In the genomic region with DNA sequence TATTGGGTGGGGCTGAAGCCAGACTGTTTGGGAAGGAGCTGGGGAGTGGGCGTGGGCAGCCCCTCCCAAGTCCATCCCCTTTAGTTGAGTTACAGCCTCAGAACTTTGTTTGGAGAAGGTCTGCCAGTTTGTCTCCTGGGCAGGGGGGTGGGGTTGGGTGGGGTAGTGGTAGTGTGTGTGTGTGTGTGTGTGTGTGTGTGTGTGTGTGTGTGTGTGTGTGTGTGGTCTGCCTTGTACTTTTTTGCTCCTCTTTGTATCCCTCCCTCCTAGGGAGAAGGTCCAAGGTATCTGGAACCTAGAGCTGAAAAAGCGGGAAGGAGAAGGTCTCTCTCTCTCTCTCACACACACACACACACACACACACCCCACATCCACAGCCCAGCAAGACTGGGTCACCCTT, we compare ENCODE assay signal across 9 mouse cellular contexts. TPM values are rescaled to one million over a fixed set of nuclear protein-coding genes. Genes with fewer than 3 reads are reported as not detected.
DNase-seq lines count a peak whose midpoint lies in the region; ATAC-seq and TF ChIP-seq lines count a peak whose summit lies in the region.
"Had no signal": no experiment of that assay in that cellular context is flagged by ENCODE, and none has a peak within 500 bp of the region (broad histone marks: within the 10 kb centered on the region; RNA-seq: fewer than 3 reads in every experiment).

TSS of gene Best2 (minus strand) at position 101 of the 400 bp plus-strand sequence.

- no peak for TF ChIP-seq CTCF in midbrain, postnatal 0 days (IDR thresholded peaks at IDR 0.05)

- H3K36me3 ChIP-seq in kidney, embryonic 16.5 days (ENCODE audit: insufficient read depth, low read length), result peaks cover 17% of the 10 kb centered on the region
- peaks cover 21% of the 10 kb centered on the region for H3K36me3 ChIP-seq in embryonic facial prominence, embryonic 12.5 days
- peaks cover 20% of the 10 kb centered on the region for H3K36me3 ChIP-seq in intestine, embryonic 14.5 days (ENCODE audit: control insufficient read depth, insufficient read depth, low read length)
- H3K36me3 ChIP-seq in midbrain, postnatal 0 days (ENCODE audit: insufficient read depth, low read length), result peaks cover 16% of the 10 kb centered on the region

- peak within 1 kb of the TSS; percentile 40; the same call in 1 of the 2 replicates for H3K9ac ChIP-seq in kidney, embryonic 16.5 days (replicated peaks; ENCODE audit: low read length)
- H3K9ac ChIP-seq in embryonic facial prominence, embryonic 12.5 days, result no peak within 1 kb of the TSS
- H3K9ac ChIP-seq in intestine, embryonic 14.5 days (ENCODE audit: low read length), result no peak within 1 kb of the TSS
- peak within 1 kb of the TSS; percentile 64 for H3K9ac ChIP-seq in midbrain, postnatal 0 days (replicated peaks; ENCODE audit: low read length, poor library complexity, severe bottlenecking)

- H3K4me2 ChIP-seq in kidney, embryonic 16.5 days (replicated peaks; ENCODE audit: low read depth, low read length), result peak within 1 kb of the TSS; percentile 59
- peak within 1 kb of the TSS; percentile 47 for H3K4me2 ChIP-seq in embryonic facial prominence, embryonic 12.5 days (replicated peaks)
- peak within 1 kb of the TSS; percentile 46 for H3K4me2 ChIP-seq in intestine, embryonic 14.5 days (ENCODE audit: low read length)
- H3K4me2 ChIP-seq in midbrain, postnatal 0 days (ENCODE audit: low read depth, low read length, poor library complexity, severe bottlenecking), result peak within 1 kb of the TSS; percentile 70

- no peaks in the 10 kb centered on the region for H3K9me3 ChIP-seq in kidney, embryonic 16.5 days (ENCODE audit: low read length)
- no peaks in the 10 kb centered on the region for H3K9me3 ChIP-seq in embryonic facial prominence, embryonic 12.5 days
- H3K9me3 ChIP-seq in intestine, embryonic 14.5 days (ENCODE audit: control insufficient read depth, low read length), result no peaks in the 10 kb centered on the region
- H3K9me3 ChIP-seq in midbrain, postnatal 0 days (ENCODE audit: low read length), result no peaks in the 10 kb centered on the region

- H3K27me3 ChIP-seq in kidney, embryonic 16.5 days (ENCODE audit: insufficient read depth, low read length), result peaks cover 28% of the 10 kb centered on the region
- peaks cover 47% of the 10 kb centered on the region for H3K27me3 ChIP-seq in embryonic facial prominence, embryonic 12.5 days
- H3K27me3 ChIP-seq in intestine, embryonic 14.5 days (replicated peaks; ENCODE audit: control insufficient read depth, insufficient read depth, low read length), result peaks cover 37% of the 10 kb centered on the region
- peaks cover 14% of the 10 kb centered on the region for H3K27me3 ChIP-seq in midbrain, postnatal 0 days (ENCODE audit: insufficient read depth, low read length)

- WGBS in kidney, embryonic 16.5 days, result 43% methylated on average over 2 of the region's 2 CpGs
- 25% methylated on average over 2 of the region's 2 CpGs for WGBS in embryonic facial prominence, embryonic 12.5 days
- WGBS in intestine, embryonic 14.5 days, result 53% methylated on average over 2 of the region's 2 CpGs
- 46% methylated on average over 2 of the region's 2 CpGs for WGBS in midbrain, postnatal 0 days

- DNase-seq in kidney, adult 9 months, result no peak
- no peak for DNase-seq in intestine, embryonic 14.5 days (ENCODE audit: low spot score)
- no peak for DNase-seq in midbrain, postnatal 0 days (ENCODE audit: low spot score)
- no peak for DNase-seq in urinary bladder, postnatal 10 days (ENCODE audit: low spot score)
- DNase-seq in left cerebral cortex, adult 9 months (ENCODE audit: low spot score in 2 of 2), result no peak
- DNase-seq in adrenal gland, adult 18-20 months (ENCODE audit: low spot score in 2 of 2), result no peak
- DNase-seq: cerebellum, adult 9-10 months had no signal

- ATAC-seq in kidney, embryonic 16.5 days (ENCODE audit: low FRiP score, low TSS enrichment), result no peak
- ATAC-seq in embryonic facial prominence, embryonic 12.5 days (ENCODE audit: insufficient number of reproducible peaks, insufficient read depth, low FRiP score, low TSS enrichment), result no peak
- no peak for ATAC-seq in intestine, embryonic 14.5 days (replicated peaks; ENCODE audit: low FRiP score, low TSS enrichment, low read depth)
- ATAC-seq in midbrain, postnatal 0 days (ENCODE audit: low FRiP score), result no peak

- peak within 1 kb of the TSS; percentile 35 for H3K4me3 ChIP-seq in kidney, embryonic 16.5 days (ENCODE audit: low read length)
- H3K4me3 ChIP-seq in embryonic facial prominence, embryonic 12.5 days, result peak within 1 kb of the TSS; percentile 22
- H3K4me3 ChIP-seq in intestine, embryonic 14.5 days (ENCODE audit: low read depth, low read length), result peak within 1 kb of the TSS; percentile 17
- H3K4me3 ChIP-seq in midbrain, postnatal 0 days (ENCODE audit: low read depth, low read length), result peak within 1 kb of the TSS; percentile 33

- H3K4me1 ChIP-seq in kidney, embryonic 16.5 days (ENCODE audit: insufficient read depth, low read length), result no peaks in the 10 kb centered on the region
- peaks cover 4% of the 10 kb centered on the region; the same call in 1 of the 2 replicates for H3K4me1 ChIP-seq in embryonic facial prominence, embryonic 12.5 days
- H3K4me1 ChIP-seq in intestine, embryonic 14.5 days (replicated peaks; ENCODE audit: control insufficient read depth, insufficient read depth, low read length), result no peaks in the 10 kb centered on the region
- H3K4me1 ChIP-seq in midbrain, postnatal 0 days (ENCODE audit: insufficient read depth, low read length), result 0 out of 2 replicates have a peak, but pooled peaks cover 4% of the 10 kb centered on the region

- H3K27ac ChIP-seq in kidney, embryonic 16.5 days (ENCODE audit: low read length), result no peak within 1 kb of the TSS
- no peak within 1 kb of the TSS for H3K27ac ChIP-seq in embryonic facial prominence, embryonic 12.5 days
- no peak within 1 kb of the TSS for H3K27ac ChIP-seq in intestine, embryonic 14.5 days (ENCODE audit: low read depth)
- no peak within 1 kb of the TSS for H3K27ac ChIP-seq in midbrain, postnatal 0 days (ENCODE audit: low read depth, low read length)

RNA-seq across cellular contexts. Expression of gene Best2, which starts in this region (rescaled TPM):
- not detected in 2 replicates for polyA plus RNA-seq in kidney, embryonic 16.5 days (2015; fragmentation: Nextera tagmentation; extraction: Ambion mirVana)
- polyA plus RNA-seq in embryonic facial prominence, embryonic 12.5 days (2016; fragmentation: Nextera tagmentation; extraction: Ambion mirVana), result 0.08 TPM in 1 of 2 replicates, not detected in the other
- not detected in 2 replicates for polyA plus RNA-seq in intestine, embryonic 14.5 days (2014; fragmentation: Nextera tagmentation; extraction: Ambion mirVana)
- 0.47 TPM in 1 of 2 replicates, not detected in the other for total RNA-seq in midbrain, postnatal 0 days (2014; rRNA removed)
- polyA plus RNA-seq in midbrain, postnatal 0 days (2015; fragmentation: Nextera tagmentation; extraction: Ambion mirVana), result 0.15 and 0.27 TPM in 2 replicates
- total RNA-seq in adrenal gland, adult 18-20 months (2021), result not detected

Comparison
In these comparisons a context has a peak if more than half of its experiments do, and no peak if none do; other contexts are left out.
1. H3K9ac ChIP-seq: peak in kidney, embryonic 16.5 days (single experiment) and midbrain, postnatal 0 days (single experiment); none in embryonic facial prominence, embryonic 12.5 days (single experiment) and intestine, embryonic 14.5 days (single experiment).
2. Peak in every context shown above with its lines, with median percentiles within 50 percentile points of each other: H3K4me2 ChIP-seq and H3K4me3 ChIP-seq.